Mouse (Mus musculus) thymus, postnatal 0 days (tissue): Measurements from ENCODE around the gene Tsc22d4. TPM values are rescaled to one million over a fixed set of nuclear protein-coding genes. Genes with fewer than 3 reads are reported as not detected.

Experiments
- DNase-seq: peaks from one replicate; pipeline ENCODE4 v3.0.0-alpha.2; 2015; ENCODE audit warnings: low spot score
- polyA plus RNA-seq: library from polyadenylated mRNA; unstranded; fragments of >200 nt; fragmentation: Nextera tagmentation; extraction: Ambion mirVana; gene quantifications from 2 replicates; pipeline ENCODE4 v1.2.1, GENCODE M21; 2015

Tsc22d4 gene
- polyA plus RNA-seq, 1 experiment from 2014 or later, result 419 TPM

GRCm38 (mm10) chr5:137764609-137765340 lies 19.2 kb downstream of the Tsc22d4 start:
- no peak for DNase-seq

- DNase-seq, result peak; percentile 65
These were observed 20.7 kb downstream of the Tsc22d4 start for GRCm38 (mm10) chr5:137766270-137766669.

GRCm38 (mm10) chr5:137768475-137768874 lies 22.9 kb downstream of the Tsc22d4 start:
- DNase-seq, result no peak

GRCm38 (mm10) chr5:137770709-137771108 lies 25.2 kb downstream of the Tsc22d4 start:
- DNase-seq, result peak; percentile 82

- no peak for DNase-seq
These were observed 27.2 kb downstream of the Tsc22d4 start for GRCm38 (mm10) chr5:137772755-137773154.

- DNase-seq, result no peak
These were observed 30.2 kb downstream of the Tsc22d4 start for GRCm38 (mm10) chr5:137775587-137776290.

GRCm38 (mm10) chr5:137776408-137776918 lies 30.9 kb downstream of the Tsc22d4 start:
- peak; percentile 76 for DNase-seq

- no peak for DNase-seq
These were observed 31.8 kb downstream of the Tsc22d4 start for GRCm38 (mm10) chr5:137777267-137777845.

GRCm38 (mm10) chr5:137778635-137779034 lies 33.1 kb downstream of the Tsc22d4 start, which contains the start of gene Ppp1r35:
Gene Ppp1r35 (plus strand): TSS chr5:137778849.
- peak; percentile 97 for DNase-seq

- peak; percentile 32 for DNase-seq
These were observed 33.8 kb downstream of the Tsc22d4 start for GRCm38 (mm10) chr5:137779053-137779933.

- DNase-seq, result no peak
These were observed 36.1 kb downstream of the Tsc22d4 start for GRCm38 (mm10) chr5:137781661-137782060.

- no peak for DNase-seq
These were observed 37.4 kb downstream of the Tsc22d4 start for GRCm38 (mm10) chr5:137782776-137783522.

- DNase-seq, result no peak
These were observed 38.5 kb downstream of the Tsc22d4 start for GRCm38 (mm10) chr5:137783901-137784540.

GRCm38 (mm10) chr5:137784546-137784945 lies 39.0 kb downstream of the Tsc22d4 start:
- no peak for DNase-seq

- peak; percentile 68 for DNase-seq
These were observed 39.9 kb downstream of the Tsc22d4 start for GRCm38 (mm10) chr5:137785164-137786031.

GRCm38 (mm10) chr5:137786109-137786942 lies 40.8 kb downstream of the Tsc22d4 start:
- DNase-seq, result peak; percentile 100

- DNase-seq, result peak; percentile 97
These were observed 41.8 kb downstream of the Tsc22d4 start, which contains the start of the genes Mepce and Zcwpw1 for GRCm38 (mm10) chr5:137787151-137787928. Gene Mepce (minus strand): TSS chr5:137787655. Gene Zcwpw1 (plus strand): TSS chr5:137787798.
